ENCODE assay signal across 28 mouse cellular contexts in genomic region chr8:42017786-42018185, GRCm38 (mm10).
DNase-seq lines count a peak whose midpoint lies in the region.
"Had no signal": no experiment of that assay in that cellular context is flagged by ENCODE, and none has a peak within 500 bp of the region (broad histone marks: within the 10 kb centered on the region; RNA-seq: fewer than 3 reads in every experiment).

No protein-coding gene starts in this region.

- 0 out of 2 replicates have a peak, but pooled peaks cover 4% of the 10 kb centered on the region for H3K4me1 ChIP-seq in embryonic facial prominence, embryonic 10.5 days
- H3K4me1 ChIP-seq in limb, embryonic 10.5 days = peaks cover 6% of the 10 kb centered on the region
- H3K4me1 ChIP-seq: forebrain, embryonic 10.5 days; forebrain, embryonic 13.5 days; heart, embryonic 12.5 days; heart, embryonic 15.5 days had no signal

- DNase-seq in embryo, embryonic 10.5 days (ENCODE audit: low spot score) = peak; percentile 40
- DNase-seq in embryonic facial prominence, embryonic 10.5 days (ENCODE audit: low spot score) = peak; percentile 59
- peak; percentile 31 for DNase-seq in limb, embryonic 10.5 days (ENCODE audit: low spot score)
- DNase-seq in cerebellum, postnatal 25 days = no peak
- no peak for DNase-seq in lung, postnatal 10 days
- DNase-seq in frontal cortex, adult 2 months (ENCODE audit: extremely low spot score in 1 of 2, low spot score in 1 of 2) = no peak
- DNase-seq: adrenal gland, postnatal 10 days; adrenal gland, postnatal 36 days; B cell, adult 2 months; cerebellum, adult 18-20 months; cerebellum, adult 9-10 months; cerebellum, postnatal 14 days; gastrocnemius, adult 2 months; gastrocnemius, postnatal 14 days; heart, adult 18-20 months; heart, postnatal 14 days; heart, postnatal 4 days; kidney, adult 18-20 months had no signal

- no peaks in the 10 kb centered on the region for H3K27me3 ChIP-seq in embryonic facial prominence, embryonic 10.5 days (replicated peaks; ENCODE audit: low read depth, poor library complexity, severe bottlenecking)
- H3K27me3 ChIP-seq in limb, embryonic 10.5 days (ENCODE audit: low read depth, poor library complexity, severe bottlenecking) = no peaks in the 10 kb centered on the region
- H3K27me3 ChIP-seq: CH12.LX; embryonic facial prominence, embryonic 12.5 days; forebrain, embryonic 13.5 days; heart, embryonic 12.5 days; heart, embryonic 15.5 days; Patski had no signal

- H3K36me3 ChIP-seq in embryonic facial prominence, embryonic 10.5 days (replicated peaks) = no peaks in the 10 kb centered on the region
- no peaks in the 10 kb centered on the region for H3K36me3 ChIP-seq in limb, embryonic 10.5 days
- H3K36me3 ChIP-seq: embryonic facial prominence, embryonic 12.5 days; forebrain, embryonic 10.5 days; G1E; heart, embryonic 12.5 days; heart, embryonic 15.5 days had no signal

- H3K27ac ChIP-seq in embryonic facial prominence, embryonic 10.5 days (replicated peaks) = no peak overlapping the region
- H3K27ac ChIP-seq in limb, embryonic 10.5 days = no peak overlapping the region
- H3K27ac ChIP-seq: embryonic facial prominence, embryonic 12.5 days; forebrain, embryonic 10.5 days; forebrain, embryonic 13.5 days; gastrocnemius, adult 2 months; heart, embryonic 15.5 days; hindbrain, embryonic 14.5 days; hindbrain, postnatal 0 days had no signal

- no peaks in the 10 kb centered on the region for H3K9me3 ChIP-seq in embryonic facial prominence, embryonic 10.5 days
- H3K9me3 ChIP-seq in limb, embryonic 10.5 days (replicated peaks) = no peaks in the 10 kb centered on the region
- H3K9me3 ChIP-seq: embryonic facial prominence, embryonic 12.5 days; forebrain, embryonic 10.5 days; forebrain, embryonic 13.5 days; G1E; heart, embryonic 12.5 days; heart, embryonic 15.5 days had no signal

- H3K4me3 ChIP-seq in embryonic facial prominence, embryonic 10.5 days = no peak overlapping the region
- H3K4me3 ChIP-seq in limb, embryonic 10.5 days = no peak overlapping the region
- H3K4me3 ChIP-seq: embryonic facial prominence, embryonic 12.5 days; forebrain, embryonic 10.5 days; forebrain, embryonic 13.5 days; gastrocnemius, adult 2 months; heart, embryonic 12.5 days; heart, embryonic 15.5 days had no signal

- 37% methylated on average over 3 of the region's 3 CpGs for whole genome bisulfite sequencing in embryonic facial prominence, embryonic 10.5 days
- WGBS in limb, embryonic 10.5 days = 25% methylated on average over 3 of the region's 3 CpGs

Comparison
In these comparisons a context has a peak if more than half of its experiments do, and no peak if none do; other contexts are left out.
1. DNase-seq: peak in embryo, embryonic 10.5 days (single experiment), embryonic facial prominence, embryonic 10.5 days (single experiment) and limb, embryonic 10.5 days (single experiment); none in cerebellum, postnatal 25 days (0 of 2), lung, postnatal 10 days (single experiment) and frontal cortex, adult 2 months (0 of 2).